Mouse (Mus musculus) neural tube, embryonic 14.5 days (tissue): ENCODE measurements around the gene Gm42372. TPM values are rescaled to one million over a fixed set of nuclear protein-coding genes. Genes with fewer than 3 reads are reported as not detected.
A peak's percentile ranks its signal among the peaks of the same experiment; 100 is the strongest.

ENCODE experiments used
- ATAC-seq: fragments of 200-750 bp; cut with Nextera tagmentation; 2 replicates; pipeline ENCODE4 v1.8.0; 2017; ENCODE audit warnings: low read depth, mild to moderate bottlenecking, moderate TSS enrichment, moderate library complexity
- H3K27ac ChIP-seq: fragments of 300-500 bp; sonication (generic); 2 replicates; pipeline ENCODE4 v1.5.1; 2014; ENCODE audit warnings: low read depth, mild to moderate bottlenecking, control low read depth, low read length, moderate library complexity, mixed read lengths
- H3K27me3 ChIP-seq: fragments of 300-500 bp; sonication (generic); 2 replicates; pipeline ENCODE4 v1.6.1; 2014; ENCODE audit warnings: low read length; ENCODE audit not compliant: control insufficient read depth, insufficient read depth
- H3K36me3 ChIP-seq: fragments of 300-500 bp; sonication (generic); 2 replicates; pipeline ENCODE4 v1.6.1; 2014; ENCODE audit warnings: low read length, mixed read lengths; ENCODE audit not compliant: control insufficient read depth, insufficient read depth
- H3K4me1 ChIP-seq: fragments of 300-500 bp; sonication (generic); 2 replicates; pipeline ENCODE4 v1.6.1; 2014; ENCODE audit warnings: low read length; ENCODE audit not compliant: control insufficient read depth, insufficient read depth
- H3K4me2 ChIP-seq: fragments of 300-500 bp; sonication (generic); 2 replicates; pipeline ENCODE4 v1.6.1; 2014; ENCODE audit warnings: mild to moderate bottlenecking, low read depth, low read length, control low read depth
- H3K4me3 ChIP-seq: fragments of 300-500 bp; sonication (generic); 2 replicates; pipeline ENCODE4 v1.5.1; 2014; ENCODE audit warnings: low read depth, low read length, control low read depth, mixed read lengths
- H3K9ac ChIP-seq: fragments of 300-500 bp; sonication (generic); replicated peaks from 2 replicates; pipeline ENCODE4 v1.6.1; 2014; ENCODE audit warnings: low read depth, mild to moderate bottlenecking, control low read depth, low read length, mixed read lengths
- H3K9me3 ChIP-seq: fragments of 300-500 bp; sonication (generic); 2 replicates; pipeline ENCODE4 v1.6.1; 2016; ENCODE audit warnings: low read length; ENCODE audit not compliant: control insufficient read depth
- WGBS: fragments of 180-500 bp; shearing (Covaris S2); extraction: QIAGEN DNeasy Blood & Tissue Kit; methylation state at CpG from one replicate; pipeline ENCODE4 v1.1.7; 2014; 5-methylcytosine and 5-hydroxymethylcytosine counted together
- polyA plus RNA-seq: library from polyadenylated mRNA; unstranded; fragments of >200 nt; fragmentation: Nextera tagmentation; extraction: Ambion mirVana; gene quantifications from 2 replicates; pipeline ENCODE4 v1.2.1, GENCODE M21; 2014

Gene Gm42372
- polyA plus RNA-seq = 7.4 and 10.1 TPM in 2 replicates

- Histone ChIP-seq H3K36me3 (no peaks in the 10 kb centered on the region), H3K4me1 (peaks cover 31% of the 10 kb centered on the region), H3K27me3 (no peaks in the 10 kb centered on the region), H3K4me2 (peak within 1 kb of the TSS; percentile 85), H3K9me3 (no peaks in the 10 kb centered on the region), H3K9ac (peak within 1 kb of the TSS; percentile 61), H3K4me3 (peak within 1 kb of the TSS; percentile 45), H3K27ac (peak within 1 kb of the TSS; percentile 67)
- ATAC-seq = peak; percentile 78
- 19% methylated on average over 26 of the region's 26 CpGs for WGBS
Observed at GRCm38 (mm10) chr7:16982859-16983568, at the start of gene Gm42372. TSS of gene Gm42372 (plus strand) at chr7:16983086.

GRCm38 (mm10) chr7:16937312-16937711 is 45.6 kb upstream of the Gm42372 start:
- H3K27ac ChIP-seq = no peak overlapping the region
- H3K9me3 ChIP-seq = no peaks in the 10 kb centered on the region
- WGBS = 45% methylated on average over 4 of the region's 4 CpGs
- H3K4me1 ChIP-seq = peaks cover 10% of the 10 kb centered on the region
- no peaks in the 10 kb centered on the region for H3K27me3 ChIP-seq
- no peak for ATAC-seq
- H3K9ac ChIP-seq = no peak overlapping the region
- no peak overlapping the region for H3K4me2 ChIP-seq
- H3K4me3 ChIP-seq = no peak overlapping the region
- H3K36me3 ChIP-seq = no peaks in the 10 kb centered on the region

- 62% methylated on average over 17 of the region's 17 CpGs for WGBS
- Histone ChIP-seq H3K4me2 (no peak overlapping the region), H3K27ac (peak overlapping the region; percentile 74), H3K9me3 (no peaks in the 10 kb centered on the region), H3K4me1 (peaks cover 13% of the 10 kb centered on the region), H3K27me3 (no peaks in the 10 kb centered on the region), H3K9ac (no peak overlapping the region), H3K4me3 (no peak overlapping the region), H3K36me3 (no peaks in the 10 kb centered on the region)
- ATAC-seq = peak; percentile 91; the same call in 1 of the 2 replicates
Observed at GRCm38 (mm10) chr7:16938117-16938791, 44.6 kb upstream of the Gm42372 start.

GRCm38 (mm10) chr7:16940292-16940691 is 42.6 kb upstream of the Gm42372 start:
- Histone ChIP-seq H3K27me3 (no peaks in the 10 kb centered on the region), H3K9ac (no peak overlapping the region), H3K4me1 (peaks cover 18% of the 10 kb centered on the region), H3K36me3 (no peaks in the 10 kb centered on the region), H3K4me3 (no peak overlapping the region), H3K9me3 (no peaks in the 10 kb centered on the region), H3K27ac (peak overlapping the region; percentile 7; the same call in 1 of the 2 replicates), H3K4me2 (no peak overlapping the region)
- no peak for ATAC-seq
- WGBS = 60% methylated on average over 7 of the region's 7 CpGs

GRCm38 (mm10) chr7:16942861-16943260 is 40.0 kb upstream of the Gm42372 start:
- H3K4me2 ChIP-seq = no peak overlapping the region
- peaks cover 27% of the 10 kb centered on the region for H3K4me1 ChIP-seq
- no peak overlapping the region for H3K4me3 ChIP-seq
- H3K9ac ChIP-seq = no peak overlapping the region
- peak overlapping the region; percentile 94 for H3K27ac ChIP-seq
- WGBS = 44% methylated on average over 4 of the region's 4 CpGs
- H3K9me3 ChIP-seq = no peaks in the 10 kb centered on the region
- H3K36me3 ChIP-seq = no peaks in the 10 kb centered on the region
- ATAC-seq = no peak
- H3K27me3 ChIP-seq = no peaks in the 10 kb centered on the region

GRCm38 (mm10) chr7:16944061-16944807 is 38.7 kb upstream of the Gm42372 start, which contains the start of gene Pnmal2:
TSS of gene Pnmal2 (plus strand) at chr7:16944682.
- peak within 1 kb of the TSS; percentile 86 for H3K9ac ChIP-seq
- no peaks in the 10 kb centered on the region for H3K27me3 ChIP-seq
- peak within 1 kb of the TSS; percentile 98 for H3K4me2 ChIP-seq
- peak within 1 kb of the TSS; percentile 94 for H3K27ac ChIP-seq
- no peaks in the 10 kb centered on the region for H3K9me3 ChIP-seq
- peak within 1 kb of the TSS; percentile 75 for H3K4me3 ChIP-seq
- H3K36me3 ChIP-seq = no peaks in the 10 kb centered on the region
- ATAC-seq = peak; percentile 90
- peaks cover 36% of the 10 kb centered on the region for H3K4me1 ChIP-seq
- 8% methylated on average over 36 of the region's 36 CpGs for WGBS

GRCm38 (mm10) chr7:16944808-16945315 is 38.0 kb upstream of the Gm42372 start:
- Histone ChIP-seq H3K4me2 (peak overlapping the region; percentile 98), H3K27me3 (no peaks in the 10 kb centered on the region), H3K27ac (peak overlapping the region; percentile 94), H3K4me3 (peak overlapping the region; percentile 75), H3K9ac (peak overlapping the region; percentile 86), H3K9me3 (no peaks in the 10 kb centered on the region), H3K4me1 (peaks cover 41% of the 10 kb centered on the region), H3K36me3 (no peaks in the 10 kb centered on the region)
- under 1% methylated on average over 22 of the region's 22 CpGs for WGBS
- no peak; the same call in 1 of the 2 replicates for ATAC-seq

- H3K27ac ChIP-seq = peak overlapping the region; percentile 94
- no peaks in the 10 kb centered on the region for H3K27me3 ChIP-seq
- H3K9ac ChIP-seq = peak overlapping the region; percentile 86
- H3K4me3 ChIP-seq = peak overlapping the region; percentile 75
- H3K4me1 ChIP-seq = peaks cover 46% of the 10 kb centered on the region
- no peaks in the 10 kb centered on the region for H3K9me3 ChIP-seq
- no peaks in the 10 kb centered on the region for H3K36me3 ChIP-seq
- no peak for ATAC-seq
- WGBS = 11% methylated on average over 17 of the region's 17 CpGs
- H3K4me2 ChIP-seq = peak overlapping the region; percentile 98
Observed at GRCm38 (mm10) chr7:16945419-16945818, 37.5 kb upstream of the Gm42372 start.
